Mouse (Mus musculus) myocyte (in vitro differentiated cells): ENCODE data around the gene Dhps.

Source experiments
- E2F4 ChIP-seq: IDR thresholded peaks from one replicate; pipeline ENCODE4 v1.6.1; 2011; ENCODE audit warnings: mild to moderate bottlenecking, control low read depth, moderate library complexity; ENCODE audit not compliant: insufficient read depth
- MAX ChIP-seq: IDR thresholded peaks from one replicate; pipeline ENCODE4 v1.6.1; 2011; ENCODE audit warnings: low read depth, mild to moderate bottlenecking, control low read depth
- MYOG ChIP-seq, 3 experiments: IDR thresholded peaks; one replicate each; pipeline ENCODE4 v1.6.1; 2011; ENCODE audit warnings: control low read depth in 2 of 3, low read depth in 2 of 3, mild to moderate bottlenecking in 2 of 3; ENCODE audit not compliant: insufficient read length in 2 of 3, control insufficient read depth in 1 of 3, insufficient read depth in 1 of 3
- POLR2A ChIP-seq: IDR thresholded peaks from one replicate; pipeline ENCODE4 v1.6.1; 2011; ENCODE audit warnings: low read depth, mild to moderate bottlenecking, control low read depth, moderate library complexity; ENCODE audit not compliant: insufficient read length
- POLR2AphosphoS2 ChIP-seq: IDR thresholded peaks from one replicate; pipeline ENCODE4 v1.6.1; 2011; ENCODE audit warnings: low read depth, control low read depth; ENCODE audit not compliant: insufficient read length
- REST ChIP-seq: IDR thresholded peaks from one replicate; pipeline ENCODE4 v1.6.1; 2011; ENCODE audit warnings: mild to moderate bottlenecking, control low read depth, moderate library complexity; ENCODE audit not compliant: insufficient read depth, insufficient read length
- TCF12 ChIP-seq: IDR thresholded peaks from one replicate; pipeline ENCODE4 v1.6.1; 2011; ENCODE audit warnings: mild to moderate bottlenecking, control low read depth; ENCODE audit not compliant: poor library complexity, insufficient read depth, severe bottlenecking
- USF1 ChIP-seq: IDR thresholded peaks from one replicate; pipeline ENCODE4 v1.6.1; 2011; ENCODE audit warnings: low read depth, mild to moderate bottlenecking, control low read depth, moderate library complexity

GRCm38 (mm10) chr8:85081216-85081555 is 9.6 kb downstream of the Dhps start, which contains the start of gene Wdr83:
- TF ChIP-seq MAX (no peak), E2F4 (no peak), POLR2A (no peak), MYOG (IDR thresholded peaks at IDR 0.05; ENCODE audit: control insufficient read depth in 1 of 3, insufficient read depth in 1 of 3, insufficient read length in 2 of 3, low read depth in 2 of 3) (no peak), POLR2AphosphoS2 (no peak), REST (no peak), TCF12 (no peak), USF1 (no peak)
